Mouse (Mus musculus): ENCODE results near the gene Hist1h4b.

DNA sequence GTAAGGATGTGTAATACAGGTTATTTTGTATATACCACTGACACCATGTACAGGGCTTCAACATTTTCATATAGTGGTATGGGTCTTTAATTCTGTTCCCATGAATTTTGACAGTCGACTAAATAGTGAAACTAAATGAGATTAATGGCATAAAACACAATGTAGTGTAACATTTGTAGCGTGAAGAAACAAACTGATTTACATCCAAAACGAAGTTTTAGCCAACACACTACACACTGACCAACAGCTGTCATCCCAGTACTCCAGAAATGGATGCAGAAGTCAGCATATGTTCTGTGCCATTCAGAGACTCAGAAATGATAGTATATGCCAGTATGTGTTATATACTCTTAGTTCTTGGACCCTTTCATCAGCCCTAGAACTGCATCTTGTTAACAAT, 1.1 kb downstream of the Hist1h4b start:
- TF ChIP-seq CTCF (IDR thresholded peaks at IDR 0.05; ENCODE audit: extremely low read depth, insufficient read depth, low read length) = no peak
- no peak for TF ChIP-seq POLR2A (IDR thresholded peaks at IDR 0.05; ENCODE audit: extremely low read depth, insufficient read depth, low read length)
